Mouse (Mus musculus): ENCODE results near the gene Prox2. TPM values are rescaled to one million over a fixed set of nuclear protein-coding genes. Genes with fewer than 3 reads are reported as not detected.

Gene Prox2
- total RNA-seq, 2 experiments from 2014 or later: 2.2 to 2.3 TPM

DNA sequence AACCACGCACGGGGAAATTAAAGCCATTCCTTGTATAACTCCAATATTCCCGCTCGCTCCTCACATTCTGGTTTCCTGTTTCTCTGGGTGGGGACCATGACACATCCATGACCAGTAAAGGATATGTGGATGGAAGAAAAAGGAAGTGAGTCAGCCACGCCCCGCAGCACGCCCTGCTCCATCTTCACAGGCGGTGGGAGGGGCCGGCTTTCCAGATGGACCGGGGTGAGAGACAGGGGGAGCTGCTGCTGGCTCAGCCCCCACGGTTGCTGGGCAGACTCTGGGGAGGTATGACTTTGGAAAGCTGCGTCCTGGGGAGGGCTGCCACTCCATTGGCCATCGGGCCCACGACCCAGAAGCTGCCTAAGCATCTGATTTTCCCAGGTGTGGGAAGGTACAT is 16.5 kb downstream of the Prox2 start:
- DNase-seq: peak; percentile 70

DNA sequence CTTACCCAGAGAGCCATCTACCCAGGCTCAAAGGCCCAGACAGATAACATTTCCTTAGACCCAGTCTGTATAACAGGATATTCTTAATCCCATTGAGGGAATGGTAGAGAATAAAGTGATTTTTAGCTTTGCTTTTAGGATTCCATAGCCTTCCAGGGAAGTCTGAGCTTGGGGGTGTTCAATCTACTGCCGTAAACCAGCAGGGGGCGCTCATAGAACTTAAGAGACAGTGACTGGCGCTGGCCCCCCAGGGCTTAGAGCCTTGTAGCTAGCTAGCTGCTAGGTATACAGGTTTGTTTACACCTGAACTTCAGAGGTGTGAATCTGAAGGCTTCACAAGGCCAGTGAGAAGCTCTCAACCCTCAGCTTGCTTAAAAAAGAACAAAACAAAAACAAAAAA is 18.3 kb downstream of the Prox2 start:
- no peak for DNase-seq

DNA sequence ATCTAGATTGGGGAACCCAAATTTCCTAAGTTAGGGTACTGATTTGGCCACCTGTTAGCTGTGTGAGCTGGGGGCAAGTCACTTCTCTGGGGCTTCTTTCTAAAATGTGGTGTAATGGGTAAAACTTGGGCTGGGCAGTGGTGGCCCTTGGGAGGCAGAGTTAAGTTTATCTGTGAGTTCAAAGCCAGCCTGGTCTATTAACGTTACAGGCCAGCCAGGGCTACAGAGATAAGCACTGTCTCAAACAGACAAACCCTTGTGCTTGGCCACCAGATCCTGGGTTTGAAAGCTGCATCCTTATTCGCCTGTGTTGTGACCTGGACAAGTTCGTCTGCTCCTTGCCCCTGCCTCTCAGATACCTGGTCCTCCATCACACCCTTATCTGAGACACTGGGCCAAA is 19.4 kb downstream of the Prox2 start:
- no peak for DNase-seq

DNA sequence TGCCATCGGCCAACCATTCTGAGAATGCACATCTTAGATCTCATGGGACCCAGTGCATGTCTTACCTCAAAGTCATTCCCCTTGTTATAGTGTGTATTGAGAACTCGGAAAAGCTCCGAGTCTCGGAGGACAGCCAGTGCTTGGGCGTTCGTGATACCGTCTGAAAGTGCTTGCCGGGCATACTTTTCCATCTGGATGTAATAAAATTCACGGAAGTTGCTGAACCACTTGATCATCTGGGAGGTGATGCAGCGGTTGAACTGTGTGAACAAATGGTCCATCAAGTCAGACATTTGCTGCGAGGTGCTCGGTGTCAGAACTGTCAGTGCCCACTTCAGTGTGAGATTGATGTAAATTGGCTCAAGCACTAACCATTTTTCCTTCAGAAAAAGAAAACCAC is 22.7 kb downstream of the Prox2 start:
- no peak for DNase-seq

DNA sequence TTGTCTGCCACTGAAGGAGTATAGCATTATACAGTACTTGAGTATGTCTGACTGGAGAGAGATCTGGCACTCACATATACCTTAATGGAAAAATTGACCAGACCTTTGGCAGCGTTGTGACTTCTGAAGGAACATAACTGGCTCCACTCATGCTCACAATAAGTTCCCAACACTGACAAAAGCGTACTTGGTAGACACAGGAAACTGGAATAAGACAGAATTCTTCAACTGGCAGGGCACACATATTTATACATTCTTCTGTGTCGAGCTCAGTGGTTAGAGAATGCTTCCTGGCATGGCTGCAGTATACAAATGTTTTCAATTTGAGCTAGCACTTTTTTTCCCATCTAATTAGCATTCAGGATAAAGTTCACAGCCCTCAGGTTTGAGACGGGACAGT is 25.6 kb downstream of the Prox2 start:
- no peak for DNase-seq

DNA sequence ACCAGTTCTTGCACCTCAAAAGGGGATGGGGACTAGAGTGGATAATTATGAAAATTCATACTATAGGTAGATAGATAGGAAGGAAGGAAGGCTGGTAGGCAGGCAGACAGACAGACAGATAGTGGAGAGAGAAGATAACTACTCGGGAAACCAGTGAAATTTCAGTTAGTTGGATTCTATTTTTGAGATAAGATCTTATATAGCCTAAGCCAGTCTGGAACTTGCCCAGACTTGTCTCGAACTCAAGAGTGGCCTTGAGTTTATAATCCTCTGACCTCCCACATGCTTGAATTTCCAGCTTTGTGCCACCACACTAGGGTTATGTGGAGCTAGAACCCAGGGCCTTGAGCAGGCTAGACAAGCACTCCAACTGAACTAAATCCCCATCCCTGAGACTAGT is 26.3 kb downstream of the Prox2 start:
- DNase-seq: no peak

DNA sequence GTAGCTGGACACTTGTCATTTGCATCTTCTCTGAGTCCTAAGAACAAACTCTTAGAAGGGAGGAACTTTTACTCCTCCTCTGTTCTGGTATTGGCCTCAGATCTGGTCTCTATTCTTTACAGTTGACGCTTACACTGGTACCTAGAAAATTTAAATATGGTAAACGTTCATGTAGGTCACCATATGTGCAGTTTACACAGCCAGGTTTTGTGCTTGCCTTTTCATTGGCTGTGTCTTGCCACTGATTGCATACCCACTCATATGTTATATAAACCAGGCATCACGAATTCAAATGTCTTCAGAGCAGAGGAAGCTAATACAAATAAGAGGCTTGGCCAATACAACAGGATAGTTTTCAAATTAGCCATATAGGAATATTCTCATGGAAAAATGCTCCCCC is 33.5 kb downstream of the Prox2 start:
- no peak for DNase-seq

DNA sequence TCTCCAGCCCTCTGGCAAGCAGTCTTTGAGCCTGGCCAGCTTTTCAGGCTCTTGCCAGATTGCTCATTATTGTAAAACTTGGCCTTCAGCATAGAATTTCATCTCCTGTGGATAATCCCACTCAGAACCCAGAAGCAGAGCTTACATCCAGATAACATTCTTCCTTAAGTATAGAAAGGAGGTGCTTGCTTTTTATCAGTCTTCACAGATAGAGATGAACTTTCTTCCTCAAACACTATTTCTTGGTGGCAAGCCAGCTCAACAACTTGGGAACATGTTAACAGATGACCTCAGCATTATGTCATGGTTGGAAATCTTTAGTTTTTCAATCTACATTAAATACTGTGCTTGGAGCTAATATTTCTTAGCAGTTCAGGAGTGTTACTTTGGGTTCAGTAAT is 39.5 kb downstream of the Prox2 start:
- no peak for DNase-seq

DNA sequence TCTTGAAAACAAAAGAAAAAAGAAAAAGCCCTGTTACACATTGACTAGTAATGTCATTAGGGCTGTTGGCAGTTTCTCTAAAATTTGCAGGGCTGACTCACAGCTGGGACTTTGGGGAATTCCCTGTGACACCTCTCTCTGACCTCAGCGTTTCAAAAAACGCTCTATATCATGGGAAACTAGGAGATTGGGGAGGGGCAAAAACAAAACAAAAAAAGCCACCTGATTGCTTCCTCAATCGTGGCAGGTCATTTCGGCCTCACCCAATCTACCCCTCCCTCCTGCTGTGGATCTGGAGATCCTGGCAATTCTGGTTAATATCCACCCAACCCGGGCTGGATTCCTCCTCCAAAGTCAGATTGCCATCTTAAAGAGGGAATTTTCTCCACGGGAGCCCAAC is 59.3 kb downstream of the Prox2 start:
- DNase-seq: no peak

Other genes starting within 250 kb of the Prox2 start
- 1 to 10 TPM; 1.3 to 1.6 TPM for gene Ltbp2, start 234.2 kb downstream of the Prox2 start, total RNA-seq (2021)
- 10 to 100 TPM; 26.7 to 27.0 TPM for gene Fcf1, start 139.9 kb downstream of the Prox2 start, total RNA-seq (2021)
- gene Arel1, start 139.9 kb downstream of the Prox2 start, total RNA-seq (2021): 10 to 100 TPM; 16.6 to 18.9 TPM
- 10 to 100 TPM; 15.8 to 16.5 TPM for gene Ylpm1, start 114.4 kb downstream of the Prox2 start, total RNA-seq (2021)
- 100 to 1,000 TPM; 326 to 330 TPM for gene Dlst, start 74 bp upstream of the Prox2 start, total RNA-seq (2021)
- gene Rps6kl1, start 40.5 kb upstream of the Prox2 start, total RNA-seq (2021): 1 to 10 TPM in 1 of 2 experiments, under 1 TPM in 1; 0.95 to 1.1 TPM
- 1 to 10 TPM; 1.3 to 1.8 TPM for gene Pgf, start 67.0 kb upstream of the Prox2 start, total RNA-seq (2021)
- gene Eif2b2, start 108.7 kb upstream of the Prox2 start, total RNA-seq (2021): 10 to 100 TPM; 47.1 to 54.2 TPM
- 1 to 10 TPM; 6.3 to 7.3 TPM for gene Mlh3, start 159.8 kb upstream of the Prox2 start, total RNA-seq (2021)
- gene Acyp1, start 177.7 kb upstream of the Prox2 start, total RNA-seq (2021): 10 to 100 TPM; 41.4 to 47.9 TPM
- gene Zc2hc1c, start 177.8 kb upstream of the Prox2 start, total RNA-seq (2021): 1 to 10 TPM; 1.1 to 1.2 TPM
- 10 to 100 TPM; 76.8 to 83.5 TPM for gene Nek9, start 228.6 kb upstream of the Prox2 start, total RNA-seq (2021)

Measured in gastrocnemius, postnatal 25 days (tissue).